Mouse (Mus musculus): ENCODE results near the gene Xpo1. TPM values are rescaled to one million over a fixed set of nuclear protein-coding genes. Genes with fewer than 3 reads are reported as not detected.

The Xpo1 gene
- polyA plus RNA-seq, 1 experiment from 2014 or later, result 171 TPM

GRCm38 (mm10) chr11:23256194-23256802 is 457 bp downstream of the Xpo1 start:
- Histone ChIP-seq H3K4me2 (peak overlapping the region; percentile 85), H3K36me3 (ENCODE audit: control insufficient read depth, insufficient read depth, low read length) (no peaks in the 10 kb centered on the region), H3K9me3 (ENCODE audit: control insufficient read depth, low read length) (no peaks in the 10 kb centered on the region), H3K9ac (ENCODE audit: low read length) (peak overlapping the region; percentile 100), H3K4me1 (ENCODE audit: control insufficient read depth, insufficient read depth, low read length) (peaks cover 7% of the 10 kb centered on the region; the same call in 1 of the 2 replicates), H3K27ac (ENCODE audit: low read depth, low read length) (peak overlapping the region; percentile 100), H3K27me3 (ENCODE audit: control insufficient read depth, insufficient read depth, low read length) (no peaks in the 10 kb centered on the region), H3K4me3 (ENCODE audit: low read depth, low read length) (peak overlapping the region; percentile 98)
- DNase-seq (ENCODE audit: low spot score, missing footprints) (peak; percentile 90), ATAC-seq (ENCODE audit: low FRiP score) (peak; percentile 38)
- under 1% methylated on average over 45 of the region's 51 CpGs for WGBS

- Histone ChIP-seq H3K27me3 (ENCODE audit: control insufficient read depth, insufficient read depth, low read length) (no peaks in the 10 kb centered on the region), H3K4me2 (peak overlapping the region; percentile 85), H3K36me3 (ENCODE audit: control insufficient read depth, insufficient read depth, low read length) (no peaks in the 10 kb centered on the region), H3K9me3 (ENCODE audit: control insufficient read depth, low read length) (no peaks in the 10 kb centered on the region), H3K4me1 (ENCODE audit: control insufficient read depth, insufficient read depth, low read length) (peaks cover 7% of the 10 kb centered on the region; the same call in 1 of the 2 replicates), H3K4me3 (ENCODE audit: low read depth, low read length) (peak overlapping the region; percentile 98), H3K27ac (ENCODE audit: low read depth, low read length) (peak overlapping the region; percentile 100), H3K9ac (ENCODE audit: low read length) (peak overlapping the region; percentile 100)
- peak; percentile 95 for DNase-seq (ENCODE audit: low spot score, missing footprints)
- ATAC-seq (ENCODE audit: low FRiP score), result no peak
- under 1% methylated on average over 48 of the region's 48 CpGs for WGBS
These were observed 1.2 kb downstream of the Xpo1 start for GRCm38 (mm10) chr11:23256803-23257704.

GRCm38 (mm10) chr11:23259073-23259472 is 3.2 kb downstream of the Xpo1 start:
- Histone ChIP-seq H3K27me3 (ENCODE audit: control insufficient read depth, insufficient read depth, low read length) (no peaks in the 10 kb centered on the region), H3K36me3 (ENCODE audit: control insufficient read depth, insufficient read depth, low read length) (peaks cover 4% of the 10 kb centered on the region; the same call in 1 of the 2 replicates), H3K4me3 (ENCODE audit: low read depth, low read length) (no peak overlapping the region), H3K9ac (ENCODE audit: low read length) (no peak overlapping the region), H3K9me3 (ENCODE audit: control insufficient read depth, low read length) (no peaks in the 10 kb centered on the region), H3K27ac (ENCODE audit: low read depth, low read length) (no peak overlapping the region), H3K4me2 (no peak overlapping the region; the same call in 1 of the 2 replicates), H3K4me1 (ENCODE audit: control insufficient read depth, insufficient read depth, low read length) (peaks cover 7% of the 10 kb centered on the region; the same call in 1 of the 2 replicates)
- ATAC-seq (ENCODE audit: low FRiP score) (no peak), DNase-seq (ENCODE audit: low spot score, missing footprints) (peak; percentile 87)
- 92% methylated on average over 4 of the region's 4 CpGs for WGBS

- no peak overlapping the region for H3K4me3 ChIP-seq (ENCODE audit: low read depth, low read length)
- no peak overlapping the region for H3K4me2 ChIP-seq
- no peak overlapping the region for H3K27ac ChIP-seq (ENCODE audit: low read depth, low read length)
- no peaks in the 10 kb centered on the region for H3K27me3 ChIP-seq (ENCODE audit: control insufficient read depth, insufficient read depth, low read length)
- no peaks in the 10 kb centered on the region for H3K9me3 ChIP-seq (ENCODE audit: control insufficient read depth, low read length)
- peaks cover 7% of the 10 kb centered on the region; the same call in 1 of the 2 replicates for H3K4me1 ChIP-seq (ENCODE audit: control insufficient read depth, insufficient read depth, low read length)
- peaks cover 4% of the 10 kb centered on the region; the same call in 1 of the 2 replicates for H3K36me3 ChIP-seq (ENCODE audit: control insufficient read depth, insufficient read depth, low read length)
- 80% methylated on average over 1 of the region's 1 CpGs for WGBS
- H3K9ac ChIP-seq (ENCODE audit: low read length), result no peak overlapping the region
- ATAC-seq (ENCODE audit: low FRiP score) (no peak), DNase-seq (ENCODE audit: low spot score, missing footprints) (peak; percentile 73)
These were observed 3.6 kb downstream of the Xpo1 start for GRCm38 (mm10) chr11:23259481-23259880.

GRCm38 (mm10) chr11:23260186-23260585 is 4.3 kb downstream of the Xpo1 start:
- H3K27me3 ChIP-seq (ENCODE audit: control insufficient read depth, insufficient read depth, low read length), result no peaks in the 10 kb centered on the region
- H3K4me2 ChIP-seq, result no peak overlapping the region
- no peak overlapping the region for H3K9ac ChIP-seq (ENCODE audit: low read length)
- H3K36me3 ChIP-seq (ENCODE audit: control insufficient read depth, insufficient read depth, low read length), result peaks cover 4% of the 10 kb centered on the region; the same call in 1 of the 2 replicates
- ATAC-seq (ENCODE audit: low FRiP score) (no peak), DNase-seq (ENCODE audit: low spot score, missing footprints) (peak; percentile 86)
- 86% methylated on average over 1 of the region's 1 CpGs for WGBS
- H3K4me1 ChIP-seq (ENCODE audit: control insufficient read depth, insufficient read depth, low read length), result peaks cover 7% of the 10 kb centered on the region; the same call in 1 of the 2 replicates
- no peak overlapping the region for H3K4me3 ChIP-seq (ENCODE audit: low read depth, low read length)
- H3K9me3 ChIP-seq (ENCODE audit: control insufficient read depth, low read length), result no peaks in the 10 kb centered on the region
- H3K27ac ChIP-seq (ENCODE audit: low read depth, low read length), result no peak overlapping the region

GRCm38 (mm10) chr11:23261490-23261889 is 5.6 kb downstream of the Xpo1 start:
- Histone ChIP-seq H3K9me3 (ENCODE audit: control insufficient read depth, low read length) (no peaks in the 10 kb centered on the region), H3K4me3 (ENCODE audit: low read depth, low read length) (no peak overlapping the region), H3K4me2 (no peak overlapping the region), H3K4me1 (ENCODE audit: control insufficient read depth, insufficient read depth, low read length) (peaks cover 7% of the 10 kb centered on the region; the same call in 1 of the 2 replicates), H3K36me3 (ENCODE audit: control insufficient read depth, insufficient read depth, low read length) (peaks cover 6% of the 10 kb centered on the region; the same call in 1 of the 2 replicates), H3K9ac (ENCODE audit: low read length) (no peak overlapping the region), H3K27me3 (ENCODE audit: control insufficient read depth, insufficient read depth, low read length) (no peaks in the 10 kb centered on the region), H3K27ac (ENCODE audit: low read depth, low read length) (no peak overlapping the region)
- ATAC-seq (ENCODE audit: low FRiP score) (no peak), DNase-seq (ENCODE audit: low spot score, missing footprints) (peak; percentile 70)
- 84% methylated on average over 3 of the region's 3 CpGs for WGBS

GRCm38 (mm10) chr11:23264949-23265348 is 9.1 kb downstream of the Xpo1 start:
- Histone ChIP-seq H3K4me2 (no peak overlapping the region), H3K4me3 (ENCODE audit: low read depth, low read length) (no peak overlapping the region), H3K36me3 (ENCODE audit: control insufficient read depth, insufficient read depth, low read length) (peaks cover 8% of the 10 kb centered on the region; the same call in 1 of the 2 replicates), H3K4me1 (ENCODE audit: control insufficient read depth, insufficient read depth, low read length) (no peaks in the 10 kb centered on the region), H3K27me3 (ENCODE audit: control insufficient read depth, insufficient read depth, low read length) (no peaks in the 10 kb centered on the region), H3K9me3 (ENCODE audit: control insufficient read depth, low read length) (no peaks in the 10 kb centered on the region), H3K27ac (ENCODE audit: low read depth, low read length) (no peak overlapping the region), H3K9ac (ENCODE audit: low read length) (no peak overlapping the region)
- no peak for DNase-seq (ENCODE audit: low spot score, missing footprints)
- no peak for ATAC-seq (ENCODE audit: low FRiP score)

GRCm38 (mm10) chr11:23271770-23272724 is 16.2 kb downstream of the Xpo1 start:
- WGBS, result 85% methylated on average over 4 of the region's 4 CpGs
- Histone ChIP-seq H3K9ac (ENCODE audit: low read length) (no peak overlapping the region), H3K4me3 (ENCODE audit: low read depth, low read length) (no peak overlapping the region), H3K4me2 (no peak overlapping the region), H3K27me3 (ENCODE audit: control insufficient read depth, insufficient read depth, low read length) (no peaks in the 10 kb centered on the region), H3K36me3 (ENCODE audit: control insufficient read depth, insufficient read depth, low read length) (peaks cover 30% of the 10 kb centered on the region), H3K27ac (ENCODE audit: low read depth, low read length) (no peak overlapping the region), H3K9me3 (ENCODE audit: control insufficient read depth, low read length) (no peaks in the 10 kb centered on the region), H3K4me1 (ENCODE audit: control insufficient read depth, insufficient read depth, low read length) (no peaks in the 10 kb centered on the region)
- DNase-seq (ENCODE audit: low spot score, missing footprints), result no peak
- ATAC-seq (ENCODE audit: low FRiP score), result no peak

Measured in midbrain, embryonic 11.5 days (tissue).